Mouse (Mus musculus) embryonic stem cell, embryonic (primary cell): Measurements from ENCODE around the gene Ahdc1.
"Not testable (repeated sequence)": the region's sequence is repeated elsewhere in the genome, so short reads cannot be mapped to it uniquely, and the experiment has no call there.

Experiments
- CTCF ChIA-PET, 4 experiments: fragments of 300-600 bp in 2 of 4; fragments of 350-600 bp in 2 of 4; sonication (Branson Sonifier 250); formaldehyde crosslinking; loops; one replicate each; lab custom pipeline; 2022; ENCODE audit warnings: inconsistent platforms in 2 of 4; lab: Charles Lee
- POLR2A ChIA-PET, 4 experiments: fragments of 300-600 bp in 2 of 4; fragments of 350-600 bp in 2 of 4; sonication (Branson Sonifier 250); formaldehyde crosslinking; loops; one replicate each; lab custom pipeline; 2022; ENCODE audit warnings: antibody characterized with exemption in 4 of 4, inconsistent platforms in 1 of 4; lab: Charles Lee

The Ahdc1 gene

GRCm38 (mm10) chr4:133094255-133094654 is 83.2 kb downstream of the Ahdc1 start:
- CTCF ChIA-PET = interaction anchor here in 3 of 4 experiments (0.6 to 5.5 kb wide), 5 partner anchors 9 to 36 kb away, joined by 3 to 34 read pairs (median 7); partner anchors contain the start of gene Wasf2 (in 1 of the 3)
- POLR2A ChIA-PET = interaction anchor here in 3 of 4 experiments (1.0 to 6.5 kb wide), 20 partner anchors 8 to 103 kb away, joined by 3 to 70 read pairs (median 5); partner anchors contain the start of gene Wasf2 (in 1 of the 3)

DNA sequence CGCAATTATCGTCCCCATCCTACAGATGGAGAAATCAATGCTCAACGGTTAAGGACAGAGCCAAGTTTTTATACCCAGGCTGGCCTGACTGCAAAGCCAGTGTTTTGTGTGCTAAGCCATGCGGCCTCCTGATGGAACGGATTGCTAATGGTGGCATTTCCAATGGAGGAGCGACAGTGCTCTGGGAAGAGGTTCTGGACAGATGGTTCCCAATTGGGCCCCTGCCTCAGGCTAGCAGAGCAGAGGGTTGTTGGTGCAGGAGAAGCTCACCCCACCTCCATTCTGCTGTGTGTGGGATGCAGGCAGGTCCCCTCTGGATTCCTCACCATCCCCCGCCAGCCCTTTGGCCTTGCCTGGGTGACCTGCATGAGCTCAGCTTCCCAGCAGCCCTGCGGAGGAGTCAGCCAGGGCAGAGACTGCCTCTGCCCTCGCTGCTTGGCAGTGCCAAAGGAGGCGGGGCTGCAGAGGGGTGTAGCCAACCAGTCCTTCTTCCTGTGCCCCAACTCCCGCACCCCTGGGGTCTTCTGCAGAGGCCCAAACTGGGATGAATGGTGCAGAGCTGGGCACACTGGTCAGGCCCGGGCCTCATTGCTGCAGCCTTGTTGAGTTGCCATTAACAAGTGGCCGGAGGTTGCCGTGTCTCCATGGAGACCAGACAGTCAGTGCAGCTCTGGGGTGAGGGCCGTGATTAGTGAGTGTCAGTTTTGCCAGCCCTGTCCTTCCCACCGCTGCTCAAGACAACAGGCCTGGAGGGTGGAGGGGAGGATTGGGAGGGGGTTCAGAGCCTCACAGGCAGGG is 84.1 kb downstream of the Ahdc1 start:
- ChIA-PET POLR2A (interaction anchor here (0.6 to 6.5 kb wide), 28 partner anchors 9 to 278 kb away, joined by 3 to 70 read pairs (median 4); partner anchors contain the start of gene Wdtc1 (in 1 of the 4)), CTCF (interaction anchor here in 3 of 4 experiments (0.6 to 5.5 kb wide), 7 partner anchors 8 to 35 kb away, joined by 3 to 34 read pairs (median 5); partner anchors contain the start of gene Wasf2 (in 1 of the 3))

DNA sequence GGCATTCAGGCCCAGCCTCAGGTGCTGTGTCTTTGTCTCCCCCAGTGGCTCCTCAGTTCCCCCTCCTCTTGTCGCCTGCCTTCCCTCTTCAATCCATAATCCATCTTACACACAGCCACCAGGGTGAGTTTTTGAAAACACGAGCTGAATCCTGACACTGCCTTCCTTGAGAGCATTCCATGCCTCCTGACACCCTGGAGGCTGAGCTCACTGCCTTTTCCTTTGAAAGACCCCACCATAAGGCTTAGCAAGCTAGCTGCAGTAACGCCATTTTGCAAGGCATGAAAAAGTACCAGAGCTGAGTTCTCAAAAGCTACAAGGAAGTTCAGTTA is 84.6 kb downstream of the Ahdc1 start:
- CTCF ChIA-PET = interaction anchor here in 2 of 4 experiments (0.7 to 5.5 kb wide), 3 partner anchors 8 to 15 kb away, joined by 3 to 34 read pairs (median 4); no protein-coding TSS in a partner anchor
- POLR2A ChIA-PET = interaction anchor here in 3 of 4 experiments (0.5 to 6.5 kb wide), 17 partner anchors 8 to 63 kb away, joined by 3 to 70 read pairs (median 4); no protein-coding TSS in a partner anchor

- POLR2A ChIA-PET, CTCF ChIA-PET: not testable (repeated sequence)
These were observed 85.6 kb downstream of the Ahdc1 start for GRCm38 (mm10) chr4:133096671-133097070.

- POLR2A ChIA-PET = interaction anchor here in 3 of 4 experiments (0.6 to 5.6 kb wide), 10 partner anchors 8 to 206 kb away, joined by 3 to 40 read pairs (median 4); no protein-coding TSS in a partner anchor
- CTCF ChIA-PET = interaction anchor here in 1 of 4 experiments (4.2 kb wide), 1 partner anchor 8 kb away, joined by 34 read pairs; no protein-coding TSS in a partner anchor
These were observed 90.7 kb downstream of the Ahdc1 start for GRCm38 (mm10) chr4:133101751-133102150.

- ChIA-PET CTCF (interaction anchor here in 3 of 4 experiments (0.5 to 4.2 kb wide), 11 partner anchors 10 to 296 kb away, joined by 3 to 34 read pairs (median 4); no protein-coding TSS in a partner anchor), POLR2A (interaction anchor here (0.6 to 5.6 kb wide), 53 partner anchors 9 to 415 kb away, joined by 3 to 70 read pairs (median 4); partner anchors contain the start of genes Fam76a (in 2 of the 4), Wdtc1 (in 2 of the 4), Kdf1 (in 1 of the 4) and Wasf2 (in 1 of the 4))
These were observed 92.6 kb downstream of the Ahdc1 start for GRCm38 (mm10) chr4:133103525-133104193.

DNA sequence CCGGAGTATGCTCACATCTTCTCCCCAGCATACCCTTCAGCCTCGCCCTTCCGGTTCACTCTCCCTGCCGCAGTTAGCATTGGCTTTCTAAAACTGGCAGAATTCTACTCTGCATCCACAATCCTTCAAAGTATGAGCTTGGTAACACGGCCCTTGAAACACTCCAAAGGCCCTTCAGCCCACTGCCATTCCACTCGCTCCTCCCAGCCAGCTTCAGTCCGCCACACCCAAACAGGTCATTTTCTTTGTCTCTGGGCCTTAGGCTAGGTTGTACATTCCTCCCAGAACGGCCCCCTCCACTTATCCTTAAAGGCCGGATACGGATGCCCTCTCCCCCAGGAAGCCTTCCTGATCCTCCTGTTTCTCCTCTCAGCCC is 93.1 kb downstream of the Ahdc1 start:
- CTCF ChIA-PET = interaction anchor here in 3 of 4 experiments (0.5 to 4.2 kb wide), 11 partner anchors 11 to 296 kb away, joined by 3 to 34 read pairs (median 4); no protein-coding TSS in a partner anchor
- POLR2A ChIA-PET = interaction anchor here (0.6 to 5.6 kb wide), 52 partner anchors 8 to 414 kb away, joined by 3 to 70 read pairs (median 4); partner anchors contain the start of genes Fam76a (in 2 of the 4), Wdtc1 (in 2 of the 4), Kdf1 (in 1 of the 4) and Wasf2 (in 1 of the 4)

GRCm38 (mm10) chr4:133106691-133107090 is 95.6 kb downstream of the Ahdc1 start:
- ChIA-PET POLR2A (interaction anchor here in 3 of 4 experiments (0.6 to 6.0 kb wide), 18 partner anchors 9 to 246 kb away, joined by 3 to 70 read pairs (median 14); partner anchors contain the start of gene Wdtc1 (in 1 of the 3)), CTCF (interaction anchor here in 3 of 4 experiments (0.6 to 1.4 kb wide), 3 partner anchors 74 to 167 kb away, joined by 3 to 5 read pairs (median 3); no protein-coding TSS in a partner anchor)

DNA sequence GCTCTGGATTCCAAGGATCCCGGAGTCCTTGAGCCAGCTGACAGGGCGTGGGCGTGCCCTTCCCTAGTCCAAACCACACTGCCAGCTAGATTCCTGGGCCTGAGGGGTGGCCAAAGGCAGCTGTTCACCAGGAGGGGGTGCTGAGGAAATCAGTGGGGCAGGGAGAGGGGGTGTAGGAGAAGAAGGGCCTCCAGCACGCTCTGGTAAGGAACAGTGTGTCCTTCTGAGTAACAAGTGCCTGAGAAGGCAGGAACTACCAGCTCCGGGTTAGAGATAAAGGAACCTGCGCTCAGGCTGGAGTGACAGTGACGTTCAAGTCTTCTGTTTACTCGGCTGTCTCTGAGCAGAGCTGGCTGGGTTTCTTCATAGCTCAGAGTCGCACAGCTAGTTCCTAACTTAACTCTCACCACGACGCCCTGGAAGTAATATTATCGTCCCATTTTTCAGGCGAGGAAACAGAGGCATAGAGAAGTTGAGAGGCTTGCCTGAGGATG is 96.8 kb downstream of the Ahdc1 start:
- CTCF ChIA-PET = interaction anchor here in 3 of 4 experiments (0.5 to 1.6 kb wide), 20 partner anchors 8 to 1106 kb away, joined by 3 to 9 read pairs (median 3); partner anchors contain the start of gene Ahdc1 (in 1 of the 3)
- POLR2A ChIA-PET = interaction anchor here (0.6 to 6.0 kb wide), 53 partner anchors 9 to 370 kb away, joined by 3 to 60 read pairs (median 4); partner anchors contain the start of genes Wasf2 (in 3 of the 4), Wdtc1 (in 3 of the 4), Ahdc1 (in 2 of the 4) and Tmem222 (in 1 of the 4)

DNA sequence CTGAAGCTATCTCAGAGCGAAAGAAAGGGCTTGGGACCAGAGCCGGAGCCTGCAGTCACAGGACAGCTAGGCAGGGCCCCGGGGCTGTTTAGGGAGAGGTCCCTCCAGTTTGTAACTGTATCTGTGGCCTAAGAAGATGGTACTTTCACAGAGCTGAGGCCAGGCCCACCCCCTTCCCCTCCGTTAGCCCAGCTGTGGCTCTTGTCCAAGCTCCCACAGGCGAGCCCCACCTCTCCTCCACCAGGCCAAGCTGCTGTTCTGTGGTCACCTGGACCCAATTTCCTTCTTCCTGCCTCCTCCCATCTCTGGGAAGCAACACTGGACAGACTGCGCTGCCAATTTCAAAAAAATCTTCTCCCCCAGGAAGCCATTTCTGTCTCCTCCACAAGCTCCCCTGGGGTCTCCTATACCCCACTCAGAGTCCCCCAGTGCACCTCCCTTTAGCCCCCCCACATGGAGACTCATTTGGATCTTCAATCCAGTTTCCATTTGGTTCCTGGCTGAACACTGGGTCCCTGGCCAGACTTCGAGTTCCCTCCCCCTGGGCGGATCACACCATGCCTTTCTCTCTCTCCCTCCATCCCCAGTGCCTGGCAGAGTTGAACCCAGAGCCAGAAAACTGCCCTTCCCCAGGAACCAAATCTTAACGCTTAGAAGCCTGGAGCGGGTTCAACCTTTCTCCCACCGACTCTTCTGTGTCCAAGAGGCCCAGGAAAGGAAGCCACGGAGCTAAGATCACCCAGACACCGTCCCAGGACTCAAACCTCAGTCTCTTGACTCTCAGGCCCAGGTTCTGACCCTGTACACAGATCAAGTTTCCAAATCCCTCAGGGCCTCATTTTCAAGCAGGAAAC is 97.6 kb downstream of the Ahdc1 start:
- ChIA-PET POLR2A (interaction anchor here (0.6 to 6.0 kb wide), 40 partner anchors 8 to 272 kb away, joined by 3 to 60 read pairs (median 4); partner anchors contain the start of genes Ahdc1 (in 2 of the 4), Wasf2 (in 2 of the 4) and Wdtc1 (in 2 of the 4)), CTCF (interaction anchor here (0.5 to 1.6 kb wide), 9 partner anchors 13 to 140 kb away, joined by 3 to 9 read pairs (median 4); partner anchors contain the start of gene Ahdc1 (in 1 of the 4))

GRCm38 (mm10) chr4:133109335-133109801 is 98.3 kb downstream of the Ahdc1 start:
- CTCF ChIA-PET = no interaction called here
- POLR2A ChIA-PET = interaction anchor here in 3 of 4 experiments (1.1 to 6.0 kb wide), 7 partner anchors 9 to 31 kb away, joined by 3 to 60 read pairs (median 22); no protein-coding TSS in a partner anchor

DNA sequence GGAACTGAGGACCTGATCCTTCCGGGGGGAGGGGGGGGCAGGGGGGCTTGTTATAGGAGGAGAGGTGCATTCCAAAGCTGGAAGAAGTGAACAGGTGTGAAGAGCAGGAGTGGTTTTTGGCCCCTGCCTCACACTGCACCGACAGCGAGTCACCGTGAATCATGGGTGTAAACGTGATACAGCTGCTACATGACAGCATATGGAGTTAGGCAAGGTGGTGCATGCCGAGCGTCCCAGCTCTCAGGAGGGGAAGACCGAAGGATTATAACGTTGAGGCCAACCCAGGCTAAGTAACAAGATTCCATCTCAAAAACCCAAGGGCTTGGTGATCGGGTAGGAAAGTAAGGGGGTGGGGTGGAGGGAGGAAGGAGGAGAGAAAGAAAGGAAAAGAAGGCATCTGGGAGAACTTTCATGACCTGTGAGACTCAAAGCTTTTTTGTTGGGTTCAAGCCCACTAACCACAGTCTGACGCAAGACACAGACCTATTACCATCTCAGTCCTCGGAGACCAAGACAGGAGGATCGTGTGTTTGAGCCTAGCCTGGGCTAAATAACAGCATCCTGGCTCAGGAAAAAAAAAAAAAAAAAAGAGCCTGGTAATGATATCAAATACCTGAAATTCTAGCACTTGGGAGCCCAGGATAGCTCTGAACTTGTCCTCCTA is 101.2 kb downstream of the Ahdc1 start:
- CTCF ChIA-PET = interaction anchor here in 2 of 4 experiments (0.6 to 1.0 kb wide), 2 partner anchors 10 to 193 kb away, joined by 5 to 8 read pairs; no protein-coding TSS in a partner anchor
- POLR2A ChIA-PET = interaction anchor here in 3 of 4 experiments (0.5 to 6.0 kb wide), 19 partner anchors 8 to 257 kb away, joined by 3 to 60 read pairs (median 4); partner anchors contain the start of gene Slc9a1 (in 1 of the 3)

GRCm38 (mm10) chr4:133113351-133113882 is 102.4 kb downstream of the Ahdc1 start:
- ChIA-PET CTCF (no interaction called here), POLR2A (interaction anchor here in 1 of 4 experiments (0.8 to 2.2 kb wide), 3 partner anchors 10 to 54 kb away, joined by 3 to 11 read pairs (median 3); no protein-coding TSS in a partner anchor)

- ChIA-PET CTCF (no interaction called here), POLR2A (interaction anchor here in 1 of 4 experiments (0.7 to 1.4 kb wide), 3 partner anchors 11 to 86 kb away, joined by 3 read pairs; no protein-coding TSS in a partner anchor)
These were observed 103.7 kb downstream of the Ahdc1 start for GRCm38 (mm10) chr4:133114762-133115161.
